Mouse (Mus musculus) G1E (cell line): ENCODE results near the gene Rhbdd1.

Experiments
- CTCF ChIP-seq: IDR thresholded peaks from 2 replicates; pipeline ENCODE4 v1.5.1; 2012; ENCODE audit warnings: low read depth, low read length, inconsistent platforms, mixed read lengths
- GATA1 ChIP-seq: IDR thresholded peaks from 2 replicates; pipeline ENCODE4 v1.6.1; 2012; ENCODE audit warnings: borderline replicate concordance, low read length, inconsistent platforms, mixed read lengths
- GATA2 ChIP-seq: IDR thresholded peaks from 2 replicates; pipeline ENCODE4 v1.6.1; 2012; ENCODE audit warnings: low read depth, low read length, inconsistent platforms, borderline replicate concordance
- POLR2AphosphoS5 ChIP-seq: IDR thresholded peaks from 2 replicates; pipeline ENCODE4 v1.6.1; 2012; ENCODE audit warnings: low read depth, low read length, inconsistent platforms; ENCODE audit not compliant: insufficient replicate concordance

DNA sequence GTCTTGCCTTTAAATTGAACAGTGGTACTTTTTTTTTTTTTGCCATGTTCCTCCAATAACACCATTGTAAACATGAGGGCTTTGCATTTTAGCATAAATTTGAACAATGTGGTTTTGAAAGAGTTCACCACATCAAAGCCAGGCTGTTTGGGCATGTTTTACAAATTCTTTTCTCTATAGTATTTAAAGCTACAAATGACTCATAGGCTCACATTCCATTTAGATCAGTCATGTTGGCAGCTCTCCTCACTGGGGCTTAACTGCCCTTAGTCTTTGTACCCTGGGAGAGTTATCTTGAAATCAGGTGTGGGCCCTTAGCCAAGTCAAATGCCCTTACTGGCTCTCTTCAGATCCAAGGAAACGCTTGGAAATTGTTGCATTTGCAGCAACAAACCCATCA lies 112.8 kb downstream of the Rhbdd1 start:
- TF ChIP-seq CTCF (no peak), POLR2AphosphoS5 (no peak), GATA1 (no peak), GATA2 (no peak)
